Mouse (Mus musculus) cerebellum, adult 9-10 months (tissue): ENCODE results near the gene Gm20503.

ENCODE experiments used
- DNase-seq: peaks from one replicate; pipeline ENCODE4 v3.0.0; 2022

Gene Gm20503

DNA sequence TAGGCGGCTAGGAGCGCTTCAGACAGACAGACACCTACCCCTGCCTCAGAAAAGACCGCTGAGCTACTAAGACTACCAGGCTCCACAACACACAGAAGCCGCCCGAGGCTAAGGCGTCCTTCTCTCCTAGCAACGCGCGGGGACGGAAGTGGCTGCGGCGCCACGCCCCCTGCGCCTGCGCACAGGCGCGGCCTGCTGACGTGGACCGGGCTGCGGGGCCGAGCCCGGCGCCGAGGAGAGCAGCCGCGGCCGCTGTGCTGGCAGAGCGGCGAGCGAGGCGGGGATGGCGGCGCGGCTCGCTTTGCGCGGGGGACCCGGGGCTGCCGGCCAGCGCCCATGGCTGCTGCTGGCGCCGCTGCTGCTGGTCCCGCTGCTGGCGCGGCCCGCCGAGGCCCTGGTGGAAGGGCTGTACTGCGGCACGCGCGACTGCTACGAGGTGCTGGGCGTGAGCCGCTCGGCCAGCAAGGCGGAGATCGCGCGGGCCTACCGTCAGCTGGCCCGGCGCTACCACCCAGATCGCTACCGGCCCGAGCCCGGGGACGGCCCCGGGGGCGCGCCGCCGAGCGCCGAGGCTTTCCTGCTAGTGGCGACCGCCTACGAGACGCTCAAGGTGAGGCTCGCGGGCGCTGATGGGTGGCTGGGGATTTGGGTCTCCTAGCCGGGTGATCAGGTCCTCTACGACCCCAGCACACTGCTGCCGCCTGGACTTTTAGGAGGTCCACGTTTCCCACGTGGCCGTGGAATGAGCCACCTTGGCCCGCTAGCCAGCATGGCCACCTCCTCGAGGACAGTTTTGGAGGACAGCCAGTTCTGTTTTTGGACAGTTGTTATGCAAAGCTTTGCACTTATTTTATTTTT is at the start of gene Gm20503:
Gm20503 (plus strand) TSS at position 263 of the 858 bp plus-strand sequence.
- DNase-seq: peak; percentile 88

DNA sequence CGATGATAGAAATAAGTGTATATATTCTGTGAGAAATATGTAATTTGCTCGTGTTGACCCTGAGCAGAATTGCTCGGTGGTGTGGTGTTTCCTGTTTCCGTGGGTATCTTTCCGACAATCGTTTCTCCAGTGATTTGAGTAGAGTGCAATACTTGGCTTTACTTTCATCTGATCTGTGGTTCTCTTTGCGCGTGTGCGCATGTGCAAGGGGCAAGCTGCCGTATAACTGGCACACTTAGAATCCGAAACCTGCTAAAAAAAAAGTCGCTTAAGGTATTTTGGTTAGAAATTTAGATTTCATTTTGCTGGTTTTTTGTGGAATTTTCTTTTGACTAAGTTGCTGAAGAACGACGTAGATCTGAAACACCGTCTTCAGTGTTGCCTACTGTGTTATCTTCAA is 41.3 kb upstream of the Gm20503 start:
- DNase-seq: no peak

DNA sequence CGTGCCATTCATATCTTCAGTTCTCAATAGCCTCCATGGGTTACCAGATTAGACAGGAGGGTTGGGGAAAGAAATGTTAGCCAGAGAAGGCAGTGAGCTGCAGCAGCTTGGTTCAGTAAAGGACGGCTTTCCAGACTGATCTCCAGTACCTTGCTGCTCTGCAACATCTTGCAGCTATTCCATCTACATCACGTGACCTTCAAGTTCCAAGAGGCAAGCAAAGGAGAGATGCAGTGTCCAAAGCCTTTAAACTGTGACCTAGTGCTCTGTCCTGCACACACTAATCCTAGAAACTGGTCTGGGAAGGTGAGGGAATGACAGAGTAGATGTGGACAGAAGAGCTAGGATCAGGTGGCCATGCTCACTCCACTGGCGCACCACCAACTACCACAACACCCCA is 39.7 kb upstream of the Gm20503 start:
- no peak for DNase-seq

DNA sequence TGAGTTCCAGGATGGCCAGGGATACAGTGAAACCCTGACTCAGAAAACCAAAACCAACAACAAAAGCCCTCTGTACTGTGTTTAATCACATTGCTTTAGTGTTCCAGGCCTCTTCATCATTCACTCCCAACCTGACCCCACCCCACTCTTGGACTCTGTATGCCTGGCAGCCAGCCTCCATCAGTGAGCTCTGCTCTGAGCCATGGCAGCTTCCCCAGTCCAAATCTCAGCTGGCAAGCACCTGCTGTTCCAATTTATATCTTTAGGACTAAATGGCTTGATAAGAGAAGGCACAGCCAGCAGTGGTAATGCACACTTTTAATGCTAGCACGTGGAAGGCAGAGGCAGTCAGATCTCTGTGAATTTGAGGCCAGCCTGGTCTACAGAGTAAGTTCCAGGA is 37.9 kb upstream of the Gm20503 start:
- DNase-seq: no peak

DNA sequence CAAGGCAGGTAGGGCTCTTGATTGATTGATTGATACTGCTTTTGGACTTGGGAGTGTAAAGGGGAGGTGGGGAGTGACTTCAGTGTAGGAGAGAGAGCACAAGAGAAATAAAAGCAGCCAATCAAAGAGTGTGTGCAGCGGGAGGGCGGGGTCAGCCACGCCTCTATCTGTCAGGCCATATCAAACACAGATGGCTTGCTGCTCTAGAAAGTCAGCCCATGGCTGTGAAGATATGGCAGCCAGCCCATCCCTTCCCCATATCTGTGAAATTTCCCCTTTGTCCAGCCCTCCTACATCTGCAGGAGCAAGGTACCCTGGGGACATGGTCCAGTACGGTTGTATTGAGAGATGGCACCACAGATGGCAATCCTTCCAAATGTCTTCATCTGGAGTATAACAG is 32.3 kb upstream of the Gm20503 start:
- DNase-seq: no peak

DNA sequence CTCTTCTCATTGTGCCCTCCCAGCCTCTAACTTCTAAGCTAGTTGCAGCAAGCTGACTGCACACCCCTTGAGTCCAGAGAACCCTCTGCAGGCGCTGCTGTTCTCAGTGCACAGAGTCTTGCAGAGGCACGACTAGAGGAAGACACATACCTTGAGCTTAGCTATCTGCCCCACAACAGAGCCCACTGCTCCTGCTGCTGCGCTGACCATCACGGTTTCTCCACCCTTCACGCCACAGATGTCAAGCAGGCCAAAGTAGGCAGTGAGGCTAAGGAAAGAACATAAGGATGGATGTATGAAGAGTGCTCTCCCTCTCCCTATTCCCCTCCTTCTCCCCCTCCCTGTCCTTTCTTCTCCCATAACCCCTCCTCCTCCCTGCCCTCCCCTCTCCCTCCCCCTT is 27.3 kb upstream of the Gm20503 start:
- no peak for DNase-seq

DNA sequence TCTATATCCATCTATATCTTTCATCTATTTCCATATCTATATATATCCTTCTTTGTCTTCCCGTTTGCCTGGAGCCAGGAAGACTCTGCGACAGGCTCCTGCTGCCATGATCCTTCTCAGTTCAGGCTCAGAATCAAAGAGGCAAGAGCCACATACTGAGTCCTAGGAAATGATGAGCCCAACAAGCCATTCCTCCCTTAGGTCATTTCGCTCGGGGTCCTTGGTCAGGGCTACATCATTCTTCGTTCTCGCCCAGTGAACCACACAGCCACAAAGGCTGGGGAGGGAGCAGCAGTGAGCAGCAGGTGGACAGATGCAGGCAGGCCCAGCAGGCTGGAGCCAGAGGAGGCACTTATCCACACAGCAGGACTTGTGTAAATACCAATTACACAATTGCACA is 21.6 kb upstream of the Gm20503 start:
- no peak for DNase-seq

DNA sequence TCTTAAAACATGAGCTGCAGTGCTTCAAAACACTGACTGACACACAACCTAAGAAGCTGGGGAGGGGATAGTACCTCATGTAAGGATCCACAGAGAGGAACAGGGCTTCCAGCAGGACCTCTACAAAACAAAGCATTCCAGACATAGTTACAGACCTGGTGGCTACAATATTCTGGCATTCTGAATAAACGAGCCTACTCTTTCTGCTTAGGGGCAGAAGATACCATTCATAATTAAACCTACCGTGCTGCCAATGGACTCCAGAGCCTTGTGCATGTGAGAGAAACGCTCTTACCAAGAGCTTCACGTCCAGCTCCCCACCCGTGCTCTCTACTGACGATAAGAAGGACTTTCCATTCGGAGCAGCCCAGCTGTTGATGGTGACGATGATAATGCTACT is 20.2 kb upstream of the Gm20503 start:
- DNase-seq: no peak

DNA sequence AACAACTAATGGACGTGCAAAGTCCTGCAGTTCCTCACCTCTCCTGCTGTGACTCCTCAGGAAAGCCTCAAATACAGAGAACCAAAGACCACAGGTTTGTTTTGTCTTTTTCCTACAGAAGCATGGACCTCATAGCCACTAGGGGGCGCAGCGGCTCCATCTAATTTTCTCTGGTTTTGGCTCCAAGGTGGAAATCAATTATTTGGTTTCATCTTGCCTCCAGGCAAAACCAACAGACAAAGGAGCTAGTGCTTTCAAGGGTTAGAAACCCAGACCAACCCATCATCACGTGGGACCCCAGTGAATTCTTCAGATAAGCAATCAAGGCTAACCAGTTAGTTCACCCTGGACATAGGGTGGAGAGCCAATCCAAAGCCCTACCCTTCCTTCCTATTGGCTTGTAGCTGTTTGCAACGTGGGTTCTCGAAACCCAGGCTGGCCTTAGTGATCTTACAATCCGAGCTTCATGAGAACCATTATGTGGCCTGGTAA is 17.8 kb upstream of the Gm20503 start:
- DNase-seq: peak; percentile 72

DNA sequence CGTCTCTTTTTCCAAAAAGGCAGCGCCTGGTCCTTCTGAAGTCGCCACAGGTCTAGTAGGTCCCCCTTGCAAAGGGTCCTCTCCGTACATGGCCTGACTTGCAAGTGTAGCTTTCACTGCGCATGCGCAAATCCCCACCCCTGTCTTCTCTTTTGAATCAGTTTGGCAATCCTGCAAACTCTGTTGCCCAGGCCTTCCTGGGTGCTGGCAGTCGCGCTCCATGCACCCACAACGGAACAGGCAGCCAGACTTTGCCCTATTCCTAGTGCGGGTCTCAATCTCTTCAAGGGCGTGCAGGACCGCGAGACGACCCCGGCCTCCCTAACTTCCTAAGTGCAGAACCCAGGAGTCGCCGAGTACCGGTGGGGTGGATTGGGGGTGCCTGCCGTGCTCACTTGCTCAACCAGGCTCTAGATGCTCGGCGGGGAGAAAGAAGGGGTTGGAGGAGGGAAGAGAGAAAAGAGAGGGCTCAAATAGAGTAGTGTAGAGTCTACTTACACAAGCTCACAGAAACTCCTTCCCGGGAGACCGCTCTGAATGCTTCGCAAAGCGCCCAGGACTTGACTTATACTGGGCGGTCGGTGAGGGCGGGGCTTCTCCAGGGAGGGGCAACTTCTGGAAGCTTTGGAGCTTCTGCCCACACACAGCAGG is 16.3 kb upstream of the Gm20503 start, which contains the start of gene Ptgr1:
Ptgr1 (minus strand) TSS at position 580 of the 651 bp plus-strand sequence.
- peak; percentile 67 for DNase-seq

DNA sequence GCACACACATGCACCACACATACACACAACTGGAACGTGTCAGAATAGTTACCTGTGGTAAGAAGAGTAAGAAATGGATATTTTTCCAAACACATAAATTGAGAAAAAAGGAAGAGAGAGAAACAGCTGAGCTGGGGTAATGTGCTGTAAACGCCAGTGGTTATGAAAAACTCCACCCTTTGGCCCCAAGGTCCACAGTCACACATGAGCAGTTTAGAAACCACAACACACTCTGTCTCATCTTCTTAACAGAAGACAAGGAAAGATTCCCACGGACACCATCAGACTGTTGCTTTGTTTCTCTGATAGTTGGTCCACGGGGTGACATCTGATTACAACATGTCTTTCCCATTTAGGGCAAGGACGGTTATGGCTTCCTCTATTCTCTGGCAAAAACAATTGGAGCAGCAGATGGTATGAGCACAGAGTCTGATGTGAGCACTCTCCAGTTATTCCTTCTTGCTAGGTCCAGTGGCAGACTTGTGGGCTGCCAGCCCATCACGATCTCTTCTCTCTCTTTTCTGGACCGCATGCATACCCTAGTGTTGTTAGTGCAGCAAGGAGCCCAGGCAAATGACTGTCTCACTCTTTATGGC is 13.6 kb upstream of the Gm20503 start:
- no peak for DNase-seq

DNA sequence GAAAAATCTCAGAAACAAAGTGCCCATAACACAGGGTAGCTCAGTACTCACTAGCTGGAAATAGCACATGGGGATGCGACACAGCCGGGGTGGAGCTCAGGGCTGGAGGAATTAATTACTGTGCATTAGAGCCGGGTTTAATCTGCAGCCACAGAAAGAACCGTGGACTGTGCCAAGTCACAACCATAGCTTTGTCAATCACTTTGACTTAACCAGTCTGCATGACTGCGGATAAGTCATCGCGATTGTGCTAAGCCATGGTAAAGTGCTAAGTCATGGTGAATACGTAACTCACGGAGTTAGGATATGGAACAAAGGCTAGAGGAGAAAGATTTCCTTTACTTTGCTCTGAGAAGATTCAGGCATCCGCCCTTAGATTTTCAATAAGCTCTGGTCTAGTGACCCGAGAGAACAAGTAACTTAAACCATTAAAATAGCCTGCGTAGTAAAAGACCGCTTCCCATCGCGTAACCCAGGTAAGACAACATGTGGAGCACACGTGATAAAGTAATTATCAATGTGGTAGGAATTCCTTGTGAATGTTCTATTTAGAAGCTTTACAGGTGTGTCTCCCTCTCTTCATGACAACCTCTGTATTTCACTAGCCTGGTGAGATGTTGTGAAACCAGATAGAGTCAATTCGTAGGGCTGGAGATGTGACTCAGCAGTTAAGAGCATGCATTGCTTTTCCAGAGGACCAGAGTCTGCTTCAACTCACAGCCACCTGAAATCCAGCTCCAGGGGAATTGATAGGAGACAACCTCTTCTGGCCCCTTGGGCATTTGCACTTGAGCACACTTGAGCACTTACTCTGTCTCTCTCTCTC is 12.2 kb upstream of the Gm20503 start:
- no peak for DNase-seq

DNA sequence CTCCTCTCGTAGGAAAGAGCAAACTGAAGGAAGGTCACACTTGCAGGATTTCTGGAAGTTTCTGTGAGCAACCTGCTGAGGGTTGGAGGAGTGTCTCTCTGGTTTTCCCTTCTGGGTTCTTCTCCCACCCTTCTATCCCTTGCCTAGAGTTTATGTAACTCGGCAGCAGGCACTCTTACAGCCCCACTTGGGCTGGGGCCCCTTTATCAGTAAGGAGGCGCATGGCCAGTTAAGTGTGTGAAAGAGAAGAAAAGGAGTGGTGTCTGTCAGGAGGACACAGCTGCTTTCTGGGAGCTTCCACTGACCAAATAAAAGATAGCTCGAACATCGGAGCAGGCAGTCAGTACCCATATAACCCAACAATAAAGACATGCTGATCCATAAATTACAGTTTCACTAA is 10.8 kb upstream of the Gm20503 start:
- no peak for DNase-seq

DNA sequence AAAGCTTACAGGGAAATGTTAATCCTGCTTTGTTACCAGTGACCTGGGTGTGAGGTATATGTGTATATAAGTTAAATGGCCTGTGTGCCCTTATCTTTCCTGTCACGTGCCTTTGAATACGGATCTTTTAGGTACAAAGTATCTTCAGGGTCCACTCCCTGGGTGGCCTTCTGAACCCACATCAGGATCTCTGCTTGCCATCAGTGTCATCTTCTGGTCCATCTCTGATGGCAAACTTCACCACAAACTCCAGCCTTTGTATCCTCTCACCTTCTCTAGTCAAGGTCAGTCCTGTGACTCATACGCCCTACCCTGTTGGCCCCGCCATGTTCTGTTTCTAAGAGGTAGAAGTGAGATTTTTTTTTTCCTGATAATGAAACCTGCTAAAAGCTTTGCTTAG is 8.2 kb upstream of the Gm20503 start, which contains the start of gene Dnajc25:
Dnajc25 (plus strand) TSS at position 301 of the 400 bp plus-strand sequence.
- DNase-seq: no peak

DNA sequence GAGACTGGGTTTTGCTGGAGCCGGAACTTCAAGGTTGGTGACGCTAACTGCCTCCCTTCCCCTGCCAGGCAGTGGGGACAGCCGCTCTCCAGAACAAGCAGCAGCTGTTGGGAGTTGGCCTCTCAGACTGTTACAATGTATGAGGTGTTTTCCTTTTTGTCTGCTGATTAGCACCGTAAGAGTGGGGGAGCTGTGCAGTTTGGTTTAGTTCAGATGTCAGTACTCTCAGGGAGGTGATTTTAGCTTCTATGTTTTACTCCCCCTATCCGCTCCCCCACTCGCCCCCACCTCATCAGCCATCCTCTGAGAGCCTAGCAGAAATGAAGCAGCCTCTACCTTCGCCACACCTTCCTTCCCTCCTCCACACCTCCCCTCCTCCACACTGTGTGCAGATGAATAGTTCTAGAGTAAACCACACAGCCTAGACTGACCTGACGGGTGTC is 7.7 kb upstream of the Gm20503 start:
- DNase-seq: no peak

DNA sequence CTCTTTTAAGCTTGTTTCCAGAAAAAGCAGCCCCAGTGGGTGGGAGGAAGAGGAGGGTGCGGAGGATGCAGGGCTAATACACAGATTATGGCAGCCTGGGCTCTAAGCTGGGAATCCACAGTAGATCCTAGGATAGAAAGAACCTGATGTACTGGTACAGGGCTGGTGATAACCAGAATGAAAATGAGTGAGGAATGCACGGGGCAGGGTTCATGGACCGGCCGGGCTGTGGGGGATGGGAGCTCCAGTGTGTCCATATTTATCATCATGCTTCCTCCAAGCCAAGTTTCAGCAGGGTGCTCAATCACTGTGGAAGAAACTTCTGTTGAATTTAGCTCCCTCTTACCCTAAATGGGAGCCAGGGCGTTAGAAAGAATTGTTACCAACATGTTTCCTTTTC is 5.9 kb upstream of the Gm20503 start:
- DNase-seq: no peak

DNA sequence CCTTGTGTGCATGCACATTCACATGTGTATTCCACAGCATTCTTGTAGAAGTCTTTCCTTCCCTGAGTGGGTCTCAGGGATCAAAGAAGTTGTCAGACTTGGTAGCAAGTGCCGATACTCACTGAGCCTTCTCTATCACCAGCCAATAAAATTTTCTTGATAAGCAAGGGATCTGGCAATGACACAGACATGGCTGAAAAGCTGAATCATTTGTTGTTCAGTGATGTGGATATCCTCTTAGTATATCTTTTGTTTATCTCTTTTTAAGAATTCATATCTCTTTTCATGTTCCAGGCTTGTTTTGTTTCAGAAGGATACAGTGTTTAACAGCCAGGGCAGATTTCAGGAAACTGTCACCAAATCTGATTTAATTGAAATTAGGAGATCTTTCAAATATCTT is 4.3 kb upstream of the Gm20503 start:
- DNase-seq: no peak

DNA sequence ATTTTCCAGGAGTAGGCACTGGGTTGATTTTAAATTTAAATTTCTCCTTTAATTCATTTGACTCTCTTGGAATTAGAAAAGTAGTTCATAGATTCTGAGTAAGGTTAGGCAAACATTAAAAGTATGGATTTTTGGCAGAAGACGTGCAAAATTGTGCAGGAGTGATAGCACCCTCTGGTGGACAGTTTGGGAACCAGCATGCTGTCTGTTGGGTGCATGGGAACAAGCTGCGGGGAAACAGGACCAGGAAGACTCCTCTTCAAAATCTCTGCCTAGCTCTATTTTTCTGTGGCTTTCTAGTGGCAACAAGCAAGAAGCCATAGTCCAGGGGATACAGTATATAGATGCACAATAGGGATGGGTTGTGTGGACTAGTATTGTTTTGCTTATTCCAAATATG is 3.3 kb upstream of the Gm20503 start:
- DNase-seq: peak; percentile 79

DNA sequence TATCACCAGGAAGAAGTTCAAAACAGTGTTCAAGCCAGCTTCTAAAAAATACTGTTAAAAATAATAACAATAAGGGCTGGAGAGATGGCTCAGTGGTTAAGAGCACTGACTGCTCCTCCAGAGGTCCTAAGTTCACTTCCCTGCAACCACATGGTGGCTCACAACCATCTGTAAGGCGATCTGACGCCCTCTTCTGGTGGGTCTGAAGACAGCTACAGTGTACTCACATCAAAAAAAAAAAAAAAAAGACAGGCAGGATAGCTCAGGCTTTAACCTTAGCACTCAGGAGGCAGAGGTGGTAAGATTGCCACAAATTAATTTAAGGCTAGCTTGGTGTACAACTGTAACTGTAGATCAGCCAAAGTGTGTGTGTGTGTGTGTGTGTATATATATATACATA is 2.4 kb upstream of the Gm20503 start:
- no peak for DNase-seq

DNA sequence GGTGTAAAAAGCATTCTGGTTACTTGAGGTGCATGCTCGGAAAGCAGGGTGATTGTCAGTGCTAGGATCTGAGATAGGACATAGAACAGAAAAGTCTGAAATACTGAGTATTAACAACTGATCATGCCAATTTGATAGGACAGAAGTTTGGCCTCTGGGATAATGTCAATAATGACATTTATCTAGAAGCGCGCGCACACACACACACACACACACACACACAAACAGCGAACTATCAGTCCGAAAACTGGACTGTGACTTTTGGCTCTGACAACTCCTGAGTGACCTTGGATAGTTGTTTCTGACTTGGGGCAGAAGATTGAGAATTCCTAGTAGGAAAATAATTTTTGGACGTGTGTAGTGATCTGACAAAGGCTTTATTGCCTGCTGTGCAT is 793 bp downstream of the Gm20503 start:
- DNase-seq: no peak

DNA sequence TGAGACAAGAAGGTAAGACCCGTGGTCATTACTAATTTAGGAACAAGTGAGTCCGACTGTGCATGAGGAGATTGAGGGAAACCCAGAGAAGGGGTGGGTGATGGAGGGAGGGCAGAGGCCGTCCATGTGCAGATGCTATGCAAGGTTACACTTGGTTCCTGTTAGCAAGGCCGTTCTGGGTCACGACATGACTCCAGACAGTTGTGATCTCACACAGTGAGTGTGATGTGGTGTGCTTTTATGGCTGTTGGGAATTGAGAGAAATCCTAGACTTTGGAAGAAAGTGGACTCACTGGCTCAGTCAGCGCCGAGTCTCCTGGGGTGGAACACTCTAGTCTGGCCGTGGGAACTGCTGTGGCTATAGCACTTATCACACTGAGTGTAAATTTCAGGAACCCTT is 3.2 kb downstream of the Gm20503 start:
- no peak for DNase-seq

DNA sequence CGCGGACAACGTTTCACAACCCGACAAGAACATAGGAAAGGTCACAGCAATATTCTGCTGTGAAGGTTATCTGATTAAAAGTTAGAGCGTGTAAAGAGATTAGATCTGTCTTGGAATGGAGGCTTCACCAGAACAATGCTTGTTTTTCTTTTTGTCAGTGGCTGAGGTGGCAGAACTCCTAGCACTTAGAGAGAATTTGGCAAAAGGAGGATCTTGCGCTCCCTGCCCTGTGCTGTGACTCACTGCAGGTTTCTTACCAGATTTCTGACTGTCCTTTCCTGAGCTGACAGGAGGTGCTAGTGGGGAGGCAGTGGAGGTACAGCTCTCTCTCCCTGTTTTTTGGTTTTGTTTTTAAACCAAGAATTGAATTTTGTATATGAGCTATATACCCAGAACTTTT is 4.0 kb downstream of the Gm20503 start:
- DNase-seq: no peak

DNA sequence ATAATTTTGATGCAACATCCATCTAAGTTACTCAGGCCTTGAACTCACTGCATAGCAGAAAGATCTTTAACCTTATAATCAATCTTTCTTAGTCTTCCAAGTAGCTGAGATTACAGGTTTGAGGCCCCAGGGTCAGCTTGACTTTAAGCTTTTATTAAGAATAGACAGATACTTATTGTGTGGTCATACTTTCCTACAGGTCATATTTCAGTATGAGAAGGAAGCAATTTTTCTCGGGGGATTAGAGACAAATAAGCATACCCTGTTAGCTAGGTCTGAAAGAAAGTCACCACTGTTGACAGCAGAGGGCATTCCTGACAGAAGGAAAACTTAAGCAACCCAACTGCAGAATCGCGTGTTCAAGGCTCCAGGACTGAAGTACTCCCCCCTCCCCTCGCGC is 5.0 kb downstream of the Gm20503 start:
- no peak for DNase-seq
